Mouse (Mus musculus) naive thymus-derived CD4-positive, alpha-beta T cell, adult 2 months (primary cell): ENCODE measurements around the gene Nxpe3.
A peak's percentile ranks its signal among the peaks of the same experiment; 100 is the strongest.
"Not testable (repeated sequence)": the region's sequence is repeated elsewhere in the genome, so short reads cannot be mapped to it uniquely, and the experiment has no call there.

ENCODE experiments used
- DNase-seq: peaks from one replicate; pipeline ENCODE4 v3.0.0-alpha.2; 2011; ENCODE audit warnings: low read depth

The Nxpe3 gene

GRCm38 (mm10) chr16:55837653-55838052 lies 57.4 kb downstream of the Nxpe3 start:
- not testable (repeated sequence) for DNase-seq

- DNase-seq: no peak
Measured at GRCm38 (mm10) chr16:55837168-55837567, 57.9 kb downstream of the Nxpe3 start.

GRCm38 (mm10) chr16:55835798-55836197 lies 59.3 kb downstream of the Nxpe3 start:
- DNase-seq: no peak

- no peak for DNase-seq
Measured at GRCm38 (mm10) chr16:55832617-55833016, 62.5 kb downstream of the Nxpe3 start.

- DNase-seq: no peak
Measured at GRCm38 (mm10) chr16:55832040-55832439, 63.0 kb downstream of the Nxpe3 start.

- no peak for DNase-seq
Measured at GRCm38 (mm10) chr16:55831451-55831850, 63.6 kb downstream of the Nxpe3 start.

GRCm38 (mm10) chr16:55823398-55824155 lies 71.5 kb downstream of the Nxpe3 start:
- no peak for DNase-seq

GRCm38 (mm10) chr16:55822741-55823397 lies 72.2 kb downstream of the Nxpe3 start:
- no peak for DNase-seq

- peak; percentile 92 for DNase-seq
Measured at GRCm38 (mm10) chr16:55821997-55822740, 72.9 kb downstream of the Nxpe3 start.

GRCm38 (mm10) chr16:55821571-55821981 lies 73.5 kb downstream of the Nxpe3 start:
- DNase-seq: no peak

GRCm38 (mm10) chr16:55820916-55821570 lies 74.0 kb downstream of the Nxpe3 start:
- DNase-seq: peak; percentile 89

GRCm38 (mm10) chr16:55820161-55820915 lies 74.7 kb downstream of the Nxpe3 start:
- peak; percentile 84 for DNase-seq

GRCm38 (mm10) chr16:55819186-55819861 lies 75.8 kb downstream of the Nxpe3 start:
- peak; percentile 68 for DNase-seq

GRCm38 (mm10) chr16:55817717-55818515 lies 77.2 kb downstream of the Nxpe3 start:
- peak; percentile 24 for DNase-seq

GRCm38 (mm10) chr16:55816202-55816941 lies 78.7 kb downstream of the Nxpe3 start:
- no peak for DNase-seq

GRCm38 (mm10) chr16:55815466-55815865 lies 79.6 kb downstream of the Nxpe3 start:
- DNase-seq: no peak

GRCm38 (mm10) chr16:55814686-55815085 lies 80.4 kb downstream of the Nxpe3 start:
- no peak for DNase-seq

GRCm38 (mm10) chr16:55813916-55814315 lies 81.2 kb downstream of the Nxpe3 start:
- DNase-seq: no peak

- DNase-seq: no peak
Measured at GRCm38 (mm10) chr16:55811792-55812191, 83.3 kb downstream of the Nxpe3 start.
